Mouse (Mus musculus) limb, embryonic 12.5 days (tissue): ENCODE measurements around the gene Sdk2. TPM values are rescaled to one million over a fixed set of nuclear protein-coding genes. Genes with fewer than 3 reads are reported as not detected.

Experiments used
- ATAC-seq: fragments of 200-750 bp; cut with Nextera tagmentation; 2 replicates; pipeline ENCODE4 v1.8.0; 2017; ENCODE audit warnings: low read depth, moderate TSS enrichment; ENCODE audit not compliant: insufficient number of reproducible peaks, insufficient read depth, low FRiP score, low TSS enrichment
- H3K27ac ChIP-seq: fragments of 300-500 bp; sonication (generic); 2 replicates; pipeline ENCODE4 v1.5.1; 2016; ENCODE audit warnings: mild to moderate bottlenecking, moderate library complexity
- H3K27me3 ChIP-seq: fragments of 300-500 bp; sonication (generic); 2 replicates; pipeline ENCODE4 v1.6.1; 2016; ENCODE audit warnings: mild to moderate bottlenecking, moderate library complexity
- H3K36me3 ChIP-seq: fragments of 300-500 bp; sonication (generic); 2 replicates; pipeline ENCODE4 v1.6.1; 2016; ENCODE audit warnings: mild to moderate bottlenecking, moderate library complexity
- H3K4me1 ChIP-seq: fragments of 300-500 bp; sonication (generic); replicated peaks from 2 replicates; pipeline ENCODE4 v1.6.1; 2016
- H3K4me2 ChIP-seq: fragments of 300-500 bp; sonication (generic); 2 replicates; pipeline ENCODE4 v1.6.1; 2016; ENCODE audit warnings: mild to moderate bottlenecking, moderate library complexity
- H3K4me3 ChIP-seq: fragments of 300-500 bp; sonication (generic); replicated peaks from 2 replicates; pipeline ENCODE4 v1.5.1; 2016; ENCODE audit warnings: mild to moderate bottlenecking
- H3K9ac ChIP-seq: fragments of 300-500 bp; sonication (generic); replicated peaks from 2 replicates; pipeline ENCODE4 v1.6.1; 2016; ENCODE audit warnings: mild to moderate bottlenecking, moderate library complexity
- H3K9me3 ChIP-seq: fragments of 300-500 bp; sonication (generic); 2 replicates; pipeline ENCODE4 v1.6.1; 2016; ENCODE audit warnings: mild to moderate bottlenecking, moderate library complexity
- WGBS: fragments of 180-500 bp; shearing (Covaris S2); methylation state at CpG from one replicate; pipeline ENCODE4 v1.1.7; 2016; 5-methylcytosine and 5-hydroxymethylcytosine counted together
- polyA plus RNA-seq: library from polyadenylated mRNA; unstranded; fragments of >200 nt; fragmentation: Nextera tagmentation; extraction: Ambion mirVana; gene quantifications from 2 replicates; pipeline ENCODE4 v1.2.1, GENCODE M21; 2016

Sdk2 gene
- polyA plus RNA-seq, 1 experiment from 2014 or later = 2.3 TPM

DNA sequence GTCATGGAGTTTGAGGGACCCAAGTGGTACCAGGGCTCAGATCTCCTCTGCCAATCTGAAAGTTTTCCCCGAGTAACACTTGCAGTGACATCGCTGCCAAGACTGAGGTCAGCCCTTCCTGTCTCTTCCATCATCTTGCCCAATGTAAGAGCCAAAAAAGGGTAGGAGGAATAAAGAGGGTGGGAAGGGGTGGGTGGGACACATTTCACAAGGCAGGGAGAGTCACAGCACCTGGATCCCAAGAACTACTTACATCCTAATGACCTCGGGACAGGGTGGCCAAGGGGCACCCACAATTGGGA is 329.3 kb downstream of the Sdk2 start:
- peaks cover 60% of the 10 kb centered on the region for H3K36me3 ChIP-seq
- H3K27me3 ChIP-seq = no peaks in the 10 kb centered on the region
- WGBS = 85% methylated on average over 3 of the region's 3 CpGs
- no peak overlapping the region for H3K27ac ChIP-seq
- H3K9me3 ChIP-seq = no peaks in the 10 kb centered on the region
- ATAC-seq = no peak
- no peak overlapping the region for H3K9ac ChIP-seq
- H3K4me2 ChIP-seq = no peak overlapping the region
- no peak overlapping the region for H3K4me3 ChIP-seq
- H3K4me1 ChIP-seq = peaks cover 78% of the 10 kb centered on the region

DNA sequence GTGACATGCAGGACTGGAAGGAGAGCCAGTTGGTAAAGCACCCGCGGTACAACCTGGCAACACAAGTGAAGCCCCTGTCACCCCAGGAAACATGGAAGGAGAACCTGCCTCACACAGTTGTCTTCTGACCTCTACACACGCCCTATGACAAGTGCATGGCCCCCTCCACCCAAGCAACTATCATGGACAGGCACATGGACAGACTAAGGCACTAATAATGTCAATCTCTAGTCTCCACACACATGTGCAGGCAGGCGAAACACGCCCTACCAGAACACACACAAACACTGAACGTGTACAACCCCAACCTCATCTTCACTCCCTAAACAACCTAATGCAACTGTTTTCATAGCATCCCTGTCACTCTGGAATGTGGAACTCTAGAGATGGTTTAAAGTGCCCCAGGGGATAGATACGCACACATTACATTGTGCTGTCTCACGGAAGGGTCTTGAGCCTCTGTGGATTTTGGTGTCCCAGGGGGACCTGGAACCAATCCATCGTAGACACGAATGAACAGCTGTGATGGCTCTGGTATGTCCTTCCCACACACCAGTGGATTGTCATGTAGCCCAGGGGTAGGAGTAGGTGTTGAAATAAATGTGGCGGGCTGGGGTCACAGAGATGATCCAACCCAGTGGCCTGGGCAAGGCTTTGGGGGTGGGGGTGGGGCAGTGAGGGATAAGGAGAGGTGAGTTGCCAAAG is 329.8 kb downstream of the Sdk2 start:
- H3K4me3 ChIP-seq = no peak overlapping the region
- peaks cover 56% of the 10 kb centered on the region for H3K36me3 ChIP-seq
- 84% methylated on average over 11 of the region's 11 CpGs for WGBS
- H3K4me1 ChIP-seq = peaks cover 82% of the 10 kb centered on the region
- no peaks in the 10 kb centered on the region for H3K9me3 ChIP-seq
- H3K27ac ChIP-seq = no peak overlapping the region
- H3K9ac ChIP-seq = no peak overlapping the region
- no peak overlapping the region for H3K4me2 ChIP-seq
- no peak for ATAC-seq
- no peaks in the 10 kb centered on the region for H3K27me3 ChIP-seq

DNA sequence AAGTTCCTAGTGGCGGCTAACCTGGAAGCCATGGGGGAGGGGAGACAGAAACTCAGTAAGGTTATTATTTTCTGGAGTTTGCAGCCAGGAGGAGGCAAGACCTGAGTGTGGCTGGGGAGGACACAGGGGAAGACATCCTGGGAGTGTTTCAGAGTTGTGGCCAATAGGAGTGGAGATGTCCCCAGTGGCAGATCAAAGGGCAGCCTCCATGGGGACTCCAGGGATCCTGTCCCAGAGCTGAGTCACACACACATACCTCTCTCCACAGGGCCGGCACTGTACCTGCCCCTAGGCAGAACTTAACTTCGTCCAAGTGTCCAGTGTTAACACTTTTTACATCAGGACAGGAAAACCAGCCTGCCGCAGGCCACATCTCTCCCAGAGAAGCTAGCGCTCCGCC is 331.7 kb downstream of the Sdk2 start:
- Histone ChIP-seq H3K36me3 (peaks cover 53% of the 10 kb centered on the region), H3K4me1 (peaks cover 91% of the 10 kb centered on the region), H3K9ac (peak overlapping the region; percentile 24; the same call in 1 of the 2 replicates), H3K27me3 (no peaks in the 10 kb centered on the region), H3K4me2 (no peak overlapping the region), H3K4me3 (no peak overlapping the region), H3K27ac (peak overlapping the region; percentile 29; the same call in 1 of the 2 replicates), H3K9me3 (no peaks in the 10 kb centered on the region)
- 61% methylated on average over 6 of the region's 6 CpGs for WGBS
- ATAC-seq = no peak

DNA sequence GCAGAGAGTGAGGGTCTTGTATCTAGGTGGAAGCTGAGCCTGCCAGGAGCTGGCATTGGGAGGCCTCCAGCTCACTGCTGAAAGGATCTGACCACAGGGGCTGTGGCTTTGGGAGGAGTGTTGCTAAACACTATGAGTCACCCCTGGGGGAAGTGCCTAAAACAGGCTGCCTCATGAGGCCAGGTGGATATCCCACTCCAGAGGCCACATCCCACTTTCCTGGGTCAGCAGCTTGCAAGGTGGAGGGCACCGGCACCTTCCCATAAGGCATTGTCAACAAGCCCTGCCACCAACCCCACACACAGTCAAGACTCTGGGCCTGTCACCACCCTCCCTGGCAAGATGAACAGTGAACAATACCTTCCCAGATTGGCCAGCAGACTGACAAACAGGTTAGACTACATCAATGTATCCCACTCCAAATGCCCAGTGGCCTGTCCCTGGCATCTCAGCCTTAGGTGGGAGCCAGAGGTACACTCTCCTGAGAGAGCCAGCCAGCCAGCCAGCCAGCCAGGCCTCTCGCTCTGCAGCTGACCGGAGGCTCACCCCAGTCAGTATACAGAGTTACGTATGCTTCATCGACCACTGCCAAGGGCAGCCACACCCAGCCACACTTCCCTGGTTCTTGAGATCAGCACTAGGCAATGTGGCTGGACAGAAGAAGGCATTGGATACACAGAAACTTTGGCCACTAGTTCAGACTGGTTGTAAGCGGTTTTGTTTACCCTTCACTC is 333.0 kb downstream of the Sdk2 start:
- WGBS = 74% methylated on average over 6 of the region's 6 CpGs
- no peak for ATAC-seq
- H3K9ac ChIP-seq = no peak overlapping the region
- peaks cover 91% of the 10 kb centered on the region for H3K4me1 ChIP-seq
- H3K27me3 ChIP-seq = no peaks in the 10 kb centered on the region
- H3K4me3 ChIP-seq = no peak overlapping the region
- H3K9me3 ChIP-seq = no peaks in the 10 kb centered on the region
- peaks cover 52% of the 10 kb centered on the region for H3K36me3 ChIP-seq
- H3K27ac ChIP-seq = no peak overlapping the region
- no peak overlapping the region for H3K4me2 ChIP-seq

DNA sequence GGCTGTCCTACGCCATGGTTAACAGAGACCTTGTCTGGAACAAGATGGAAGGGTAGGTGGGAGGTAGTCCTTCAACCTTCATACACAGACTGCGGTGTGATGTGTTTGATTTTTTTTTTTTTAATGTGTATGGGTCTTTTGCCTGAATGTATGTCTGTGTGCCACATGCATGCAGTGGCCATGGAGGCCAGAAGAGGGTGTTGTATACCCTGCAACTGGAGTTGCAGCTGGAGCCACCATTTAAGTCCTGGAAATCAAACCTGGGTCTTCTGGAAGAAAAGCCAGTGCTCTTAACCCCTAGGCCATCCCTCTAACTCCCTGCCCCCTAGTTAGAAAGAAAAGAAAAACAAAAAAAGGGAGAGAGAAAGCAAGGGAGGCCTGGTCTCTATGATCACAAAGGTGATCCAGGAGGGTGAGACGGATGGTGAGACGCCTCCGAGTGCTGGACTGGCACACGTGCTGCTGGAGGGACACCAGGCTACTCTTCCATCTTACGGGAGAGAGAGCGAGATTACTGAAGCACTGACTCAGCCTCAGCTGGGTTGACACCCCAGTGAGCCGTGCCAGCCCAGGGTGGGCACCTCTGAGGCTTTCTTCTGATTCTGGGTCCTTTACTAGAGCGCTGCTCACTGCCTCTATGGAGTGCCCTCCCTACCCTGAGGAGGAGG is 334.8 kb downstream of the Sdk2 start:
- H3K4me2 ChIP-seq = no peak overlapping the region
- no peak for ATAC-seq
- WGBS = 92% methylated on average over 10 of the region's 10 CpGs
- H3K27ac ChIP-seq = no peak overlapping the region
- H3K9ac ChIP-seq = no peak overlapping the region
- H3K36me3 ChIP-seq = peaks cover 58% of the 10 kb centered on the region
- H3K27me3 ChIP-seq = no peaks in the 10 kb centered on the region
- peaks cover 93% of the 10 kb centered on the region for H3K4me1 ChIP-seq
- H3K4me3 ChIP-seq = no peak overlapping the region
- no peaks in the 10 kb centered on the region for H3K9me3 ChIP-seq

DNA sequence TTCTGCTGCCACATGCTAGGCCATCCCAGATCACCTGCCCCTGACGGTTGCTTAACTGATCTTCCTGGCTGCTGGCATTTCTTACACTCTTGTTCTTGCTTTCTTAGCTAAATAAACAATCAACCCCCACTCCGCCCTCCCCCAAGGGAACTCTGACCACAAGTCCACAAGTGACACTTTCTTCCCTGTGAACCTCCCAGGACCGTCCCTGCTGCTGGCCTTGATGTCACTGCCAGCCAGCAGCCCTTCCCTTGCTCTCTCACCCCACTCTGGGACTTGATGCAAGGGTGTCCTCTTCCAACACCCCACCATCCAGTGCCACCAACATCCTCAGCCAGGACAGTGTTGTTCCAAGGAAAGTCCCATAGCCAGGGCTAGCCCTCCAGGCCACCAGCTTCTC is 336.0 kb downstream of the Sdk2 start:
- H3K27me3 ChIP-seq = no peaks in the 10 kb centered on the region
- no peak overlapping the region for H3K4me2 ChIP-seq
- no peak overlapping the region for H3K4me3 ChIP-seq
- H3K9me3 ChIP-seq = no peaks in the 10 kb centered on the region
- no peak for ATAC-seq
- H3K9ac ChIP-seq = no peak overlapping the region
- H3K27ac ChIP-seq = no peak overlapping the region
- peaks cover 93% of the 10 kb centered on the region for H3K4me1 ChIP-seq
- H3K36me3 ChIP-seq = peaks cover 60% of the 10 kb centered on the region
- WGBS = 70% methylated on average over 3 of the region's 3 CpGs

DNA sequence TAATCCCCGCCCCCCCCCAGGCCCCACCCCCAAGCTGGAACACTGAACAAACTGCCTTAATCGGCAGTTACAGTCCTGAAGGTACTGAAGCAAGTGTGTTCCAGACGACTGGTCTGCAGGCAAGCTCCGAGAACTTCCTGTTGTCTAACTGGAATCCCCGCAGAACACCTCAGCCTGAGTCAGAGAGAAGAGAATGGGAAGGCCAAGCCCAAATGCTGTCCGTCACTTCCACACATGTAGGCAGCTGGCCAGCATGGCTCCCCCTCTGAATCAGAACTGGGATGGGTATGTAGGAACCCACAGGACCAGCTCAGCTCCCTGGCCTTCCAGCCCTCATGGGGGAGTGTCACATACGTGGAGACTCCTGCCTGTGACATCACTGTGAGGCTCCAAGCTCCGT is 336.9 kb downstream of the Sdk2 start:
- Histone ChIP-seq H3K36me3 (peaks cover 66% of the 10 kb centered on the region), H3K27me3 (no peaks in the 10 kb centered on the region), H3K9ac (no peak overlapping the region; the same call in 1 of the 2 replicates), H3K9me3 (no peaks in the 10 kb centered on the region), H3K4me3 (no peak overlapping the region), H3K27ac (peak overlapping the region; percentile 91; the same call in 1 of the 2 replicates), H3K4me1 (peaks cover 90% of the 10 kb centered on the region), H3K4me2 (no peak overlapping the region)
- WGBS = 48% methylated on average over 8 of the region's 8 CpGs
- ATAC-seq = no peak

DNA sequence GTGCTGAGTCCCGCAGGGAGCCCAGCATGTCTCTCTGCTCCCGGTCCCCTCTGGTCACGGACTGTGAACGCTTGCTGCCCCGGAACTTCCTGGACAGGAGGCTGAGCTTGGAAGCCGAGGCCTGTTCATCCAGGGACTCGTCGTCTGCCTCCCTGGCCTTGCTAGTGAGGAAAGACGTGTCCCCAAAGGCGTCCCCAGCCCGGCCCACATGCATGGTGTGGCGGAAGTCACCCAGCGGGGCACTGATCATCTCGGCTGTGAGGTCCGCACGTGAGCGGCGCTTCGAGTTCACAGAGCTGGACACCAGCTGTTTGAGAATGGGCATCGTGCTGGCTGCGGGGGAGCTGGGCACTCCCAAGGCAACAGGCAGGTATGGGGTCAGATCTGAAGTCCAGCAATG is 337.6 kb downstream of the Sdk2 start:
- peak overlapping the region; percentile 91 for H3K27ac ChIP-seq
- H3K36me3 ChIP-seq = peaks cover 69% of the 10 kb centered on the region
- peaks cover 83% of the 10 kb centered on the region for H3K4me1 ChIP-seq
- no peak overlapping the region for H3K4me3 ChIP-seq
- no peak overlapping the region for H3K4me2 ChIP-seq
- WGBS = 78% methylated on average over 21 of the region's 21 CpGs
- H3K9ac ChIP-seq = no peak overlapping the region
- no peak for ATAC-seq
- H3K27me3 ChIP-seq = no peaks in the 10 kb centered on the region
- H3K9me3 ChIP-seq = no peaks in the 10 kb centered on the region

DNA sequence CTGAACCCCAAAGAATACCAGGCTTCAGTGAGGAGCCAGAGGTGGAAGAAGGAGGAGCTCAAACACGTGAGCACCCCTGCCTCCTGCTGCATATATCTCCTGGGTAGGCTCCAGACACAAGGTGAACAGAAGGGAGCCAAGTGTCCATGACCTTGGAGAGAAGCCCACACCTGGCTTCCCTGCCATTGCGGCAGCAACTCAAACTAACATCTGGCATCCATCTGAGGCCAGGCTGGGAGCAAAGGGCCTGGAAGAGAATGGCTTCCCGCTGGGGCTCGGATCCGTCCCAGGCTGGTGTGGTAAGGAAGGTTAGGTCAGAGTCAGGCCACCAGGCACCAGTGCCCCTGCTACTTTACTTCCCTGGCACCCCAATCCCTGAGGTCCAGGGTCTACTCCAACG is 338.9 kb downstream of the Sdk2 start:
- 17% methylated on average over 6 of the region's 6 CpGs for WGBS
- no peaks in the 10 kb centered on the region for H3K9me3 ChIP-seq
- H3K4me3 ChIP-seq = no peak overlapping the region
- 0 out of 2 replicates have a peak overlapping the region, but pooled peaks have one; percentile 13 for H3K4me2 ChIP-seq
- peak overlapping the region; percentile 91 for H3K27ac ChIP-seq
- H3K36me3 ChIP-seq = peaks cover 79% of the 10 kb centered on the region
- H3K9ac ChIP-seq = no peak overlapping the region
- no peaks in the 10 kb centered on the region for H3K27me3 ChIP-seq
- ATAC-seq = no peak
- H3K4me1 ChIP-seq = peaks cover 71% of the 10 kb centered on the region

DNA sequence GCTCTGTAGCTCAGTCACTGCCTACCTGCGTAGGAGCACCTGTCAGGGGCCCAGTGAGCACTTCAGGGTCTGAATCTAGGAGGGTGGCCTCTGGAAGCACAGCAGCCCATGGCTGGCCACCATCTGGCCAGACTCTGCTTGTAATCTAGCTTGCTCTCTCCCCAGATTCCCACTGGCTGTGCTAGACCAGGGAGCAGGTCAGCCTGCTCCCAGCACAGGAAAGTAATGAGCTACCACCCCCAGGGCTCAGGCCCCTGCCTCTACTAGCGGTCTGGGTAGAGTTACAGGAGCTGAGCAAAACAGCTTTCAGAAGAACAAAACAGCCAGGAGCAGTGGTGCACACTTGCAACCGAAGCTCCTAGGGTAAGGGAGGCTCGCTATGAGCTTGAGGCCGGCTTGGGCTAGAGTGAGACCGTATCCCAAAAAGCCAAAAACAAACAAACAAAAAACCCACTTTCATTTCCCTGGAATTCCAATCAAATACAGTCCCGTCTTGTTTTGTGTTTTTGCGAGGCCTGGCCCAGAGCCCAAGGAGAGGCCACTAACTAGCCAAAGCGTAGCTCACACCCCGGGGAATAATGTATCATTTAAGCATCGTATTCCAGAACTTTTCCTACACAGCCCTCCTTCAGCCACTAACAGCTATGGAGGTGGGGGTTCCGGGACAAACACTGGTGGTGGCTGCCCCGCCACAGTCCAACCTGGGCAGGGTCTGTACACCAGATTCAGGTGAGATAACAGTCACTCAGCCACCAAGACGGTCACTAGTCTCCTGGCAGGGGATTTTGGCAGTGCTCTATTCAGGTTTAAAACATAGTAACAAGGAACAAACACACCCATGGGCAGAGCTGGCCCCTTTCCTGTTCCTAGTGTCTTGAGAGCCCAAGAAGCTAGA is 339.6 kb downstream of the Sdk2 start:
- Histone ChIP-seq H3K27me3 (no peaks in the 10 kb centered on the region), H3K4me1 (peaks cover 63% of the 10 kb centered on the region), H3K36me3 (peaks cover 79% of the 10 kb centered on the region), H3K9ac (no peak overlapping the region), H3K4me3 (no peak overlapping the region), H3K4me2 (0 out of 2 replicates have a peak overlapping the region, but pooled peaks have one; percentile 13), H3K27ac (peak overlapping the region; percentile 91), H3K9me3 (no peaks in the 10 kb centered on the region)
- WGBS = 37% methylated on average over 14 of the region's 14 CpGs
- ATAC-seq = no peak
